Mouse (Mus musculus) testis, postnatal 10 days (tissue): Measurements from ENCODE around the gene Dnajc4.

Experiments used
- DNase-seq: peaks from one replicate; pipeline ENCODE4 v3.0.0; 2021; ENCODE audit warnings: low spot score

The Dnajc4 gene

DNA sequence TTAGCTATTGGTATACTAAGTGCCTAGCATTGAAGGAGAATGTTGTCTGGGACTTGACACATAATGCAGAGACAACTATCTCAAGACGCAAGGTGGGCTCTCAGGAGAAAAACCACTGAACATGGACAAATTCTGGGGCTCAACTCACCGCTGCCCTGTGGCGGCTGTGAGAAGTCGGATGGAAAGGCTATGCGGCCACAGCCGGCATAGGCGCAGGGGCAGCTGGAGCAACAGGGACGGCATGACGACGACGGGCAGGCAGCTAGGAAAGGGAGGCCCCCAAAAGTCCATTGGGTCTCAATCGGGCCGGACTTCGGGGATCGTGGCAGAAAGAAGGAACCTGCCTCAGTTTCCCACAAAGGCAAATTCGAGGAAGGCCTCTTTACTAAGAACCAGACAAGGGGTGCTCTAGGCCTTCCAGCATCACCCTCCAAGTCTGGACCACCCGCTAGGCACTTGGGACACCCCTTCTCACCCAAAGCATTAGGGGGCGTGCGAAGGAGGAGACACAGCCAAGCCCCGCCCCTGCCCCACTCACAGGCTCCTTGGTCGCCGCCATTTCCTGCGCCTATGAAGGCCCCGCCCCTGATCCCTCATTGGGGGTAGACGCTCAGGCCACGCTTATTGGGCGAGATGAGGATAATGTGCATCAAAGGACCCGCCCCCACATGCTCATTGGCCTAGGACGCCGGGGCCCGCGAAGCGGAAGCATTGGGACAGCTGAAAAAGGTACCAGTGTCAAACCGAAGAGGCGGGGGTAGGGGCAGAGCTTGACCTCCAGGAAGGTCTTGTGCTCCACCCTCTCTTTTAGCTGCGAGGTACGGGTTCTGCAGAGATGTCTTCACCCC, at the start of gene Dnajc4:
Gene Dnajc4 (minus strand): TSS at position 562 of the 848 bp plus-strand sequence.
- DNase-seq = peak; percentile 98

DNA sequence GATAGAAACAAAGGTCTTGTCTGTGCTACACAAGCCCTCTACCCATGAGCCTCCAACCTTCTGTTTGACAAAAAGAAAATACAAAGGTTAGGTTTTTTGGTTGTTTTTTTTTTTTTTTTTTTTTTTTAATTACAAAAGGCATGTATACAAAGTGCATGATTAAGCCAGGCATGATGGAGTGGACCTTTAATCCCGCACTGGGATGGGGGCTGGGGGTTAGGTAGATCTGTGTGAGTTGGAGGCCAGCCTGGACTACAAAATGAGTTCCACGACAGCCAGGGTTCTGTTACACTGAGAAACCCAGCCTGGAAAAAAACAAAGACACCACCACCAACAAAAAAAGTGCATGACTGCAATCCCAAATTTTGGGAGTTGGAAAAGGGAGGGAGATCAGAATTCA, 48.8 kb upstream of the Dnajc4 start:
- DNase-seq = no peak

GRCm38 (mm10) chr19:7040637-7041130, 48.3 kb upstream of the Dnajc4 start:
- DNase-seq = no peak

DNA sequence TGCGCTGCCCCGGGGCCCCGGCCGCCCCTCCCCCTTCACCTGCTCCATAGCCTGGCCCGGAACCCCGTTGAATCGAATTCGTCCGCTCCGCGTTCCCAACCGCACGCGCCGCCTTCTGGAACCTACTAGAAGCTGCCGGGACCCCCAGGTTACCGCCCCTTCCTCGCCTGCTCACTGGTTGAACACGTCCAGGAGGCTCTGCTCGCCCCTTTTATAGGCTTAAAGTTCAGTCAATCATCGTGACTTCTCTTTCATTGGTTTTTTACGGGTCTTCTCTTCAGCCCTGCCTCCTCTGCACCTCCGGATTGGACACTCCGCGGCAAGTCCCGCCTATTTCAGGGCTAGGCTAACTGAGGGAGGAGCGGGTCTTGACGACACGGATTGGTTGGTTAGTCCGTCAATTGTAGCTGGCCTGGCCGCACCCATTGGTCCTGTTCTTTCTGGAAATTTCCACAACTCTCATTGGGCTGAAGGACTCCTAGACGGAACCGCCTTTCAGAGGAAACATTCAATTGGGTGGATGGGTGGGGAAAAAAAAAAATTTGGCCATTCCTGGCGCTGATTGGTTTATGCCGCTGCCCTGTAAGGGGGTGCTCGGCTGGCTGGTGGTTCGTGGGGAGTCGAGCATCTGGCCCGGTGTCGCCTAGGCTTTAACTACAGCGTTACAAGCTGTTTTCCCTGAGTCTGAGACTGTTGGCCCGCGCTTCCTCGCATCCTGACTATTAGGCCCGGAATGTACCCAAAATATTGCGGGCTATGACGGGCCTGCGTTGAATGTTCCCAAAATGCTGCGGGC, 47.7 kb upstream of the Dnajc4 start, which contains the start of gene Stip1:
Gene Stip1 (minus strand): TSS at position 127 of the 796 bp plus-strand sequence.
- peak; percentile 98 for DNase-seq

- peak; percentile 77 for DNase-seq
Observed at GRCm38 (mm10) chr19:7039088-7039720, 46.8 kb upstream of the Dnajc4 start.

- no peak for DNase-seq
Observed at GRCm38 (mm10) chr19:7034006-7034405, 41.6 kb upstream of the Dnajc4 start.

GRCm38 (mm10) chr19:7029531-7029930, 37.2 kb upstream of the Dnajc4 start:
- no peak for DNase-seq

DNA sequence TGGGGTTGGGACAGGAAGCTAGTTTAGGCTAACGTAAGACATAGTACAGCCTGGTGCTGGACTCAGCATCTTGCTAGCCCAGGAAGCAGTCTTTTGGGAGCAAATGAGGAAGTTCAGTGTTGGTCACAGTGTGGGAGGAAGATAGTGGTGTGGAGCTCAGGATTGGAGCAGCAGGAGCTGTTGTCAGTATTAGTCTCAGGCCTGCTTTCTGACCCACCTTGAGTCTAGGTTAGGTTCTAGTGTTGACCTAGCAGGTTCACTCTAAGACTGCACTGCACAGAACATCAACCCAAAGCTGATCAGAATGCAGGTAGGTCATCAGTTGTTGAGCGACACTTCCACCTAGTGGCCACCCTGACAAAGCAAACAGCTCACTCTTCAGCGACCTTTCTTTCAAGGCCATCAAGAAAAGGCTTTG, 27.9 kb upstream of the Dnajc4 start:
- peak; percentile 71 for DNase-seq

- DNase-seq = no peak
Observed at GRCm38 (mm10) chr19:7019191-7019590, 26.8 kb upstream of the Dnajc4 start, which contains the start of gene Fermt3. Gene Fermt3 (minus strand): TSS chr19:7019469.

DNA sequence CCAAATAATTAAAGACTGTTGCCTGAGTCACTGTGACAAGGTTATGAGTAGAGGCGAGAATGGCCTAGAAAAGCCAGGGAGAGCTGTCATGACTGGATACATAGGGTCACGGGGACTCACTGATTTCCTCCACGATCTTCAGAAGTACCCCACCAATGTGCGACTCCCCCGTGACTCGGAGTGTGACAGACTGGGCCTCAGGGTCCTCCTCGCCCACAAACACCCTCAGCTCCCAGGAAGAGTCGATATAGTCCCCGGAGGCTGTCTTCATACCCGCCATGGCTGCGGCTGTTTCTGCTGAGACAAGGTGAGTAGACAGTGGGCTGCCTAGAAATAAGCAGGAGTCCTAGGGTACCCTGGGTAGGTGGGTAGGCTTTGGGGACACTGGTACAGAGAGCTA, 26.2 kb upstream of the Dnajc4 start:
- no peak for DNase-seq

DNA sequence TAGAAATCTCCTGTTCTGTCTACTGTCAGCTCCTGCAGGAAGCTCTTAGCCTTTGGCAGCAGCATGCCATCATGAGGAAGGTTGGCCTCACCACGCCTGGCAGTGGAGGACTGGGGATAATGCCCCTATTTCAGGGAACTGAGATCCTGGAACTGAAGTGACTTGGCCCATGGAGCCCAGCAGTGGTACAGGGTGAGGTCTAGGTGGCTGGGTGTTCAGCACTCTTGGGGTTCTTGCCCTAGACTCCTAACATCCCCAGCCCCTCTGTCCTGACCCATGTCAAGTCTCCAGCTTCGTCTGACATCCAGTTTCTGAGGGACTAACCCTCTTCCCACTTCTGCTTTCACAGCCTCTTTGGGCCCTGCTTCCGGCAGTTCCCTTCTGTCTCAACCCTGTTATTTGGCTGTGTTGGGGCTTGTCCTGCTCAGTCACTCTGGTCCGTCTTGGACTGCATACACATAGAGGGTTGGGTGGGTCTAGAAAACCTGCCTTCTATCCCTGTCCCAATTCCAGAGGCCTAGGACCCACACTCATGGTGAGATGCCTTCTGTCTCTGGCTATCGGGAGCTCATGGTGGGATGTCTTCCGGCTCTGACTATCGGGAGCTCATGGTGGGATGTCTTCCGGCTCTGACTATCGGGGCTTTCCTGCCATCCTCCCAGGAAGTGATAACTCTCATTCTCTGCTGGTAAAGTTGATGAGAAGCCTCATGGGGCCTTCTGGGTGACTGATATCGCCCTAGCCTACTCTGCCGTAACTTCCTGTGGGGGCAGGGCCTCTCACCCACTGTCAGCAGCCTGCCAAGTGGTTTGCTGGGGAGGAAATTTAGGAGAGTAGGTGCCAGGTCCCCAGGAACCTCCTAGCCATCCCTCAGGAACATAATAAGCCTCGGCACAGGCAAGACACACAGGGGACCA, 25.4 kb upstream of the Dnajc4 start:
- DNase-seq = no peak

DNA sequence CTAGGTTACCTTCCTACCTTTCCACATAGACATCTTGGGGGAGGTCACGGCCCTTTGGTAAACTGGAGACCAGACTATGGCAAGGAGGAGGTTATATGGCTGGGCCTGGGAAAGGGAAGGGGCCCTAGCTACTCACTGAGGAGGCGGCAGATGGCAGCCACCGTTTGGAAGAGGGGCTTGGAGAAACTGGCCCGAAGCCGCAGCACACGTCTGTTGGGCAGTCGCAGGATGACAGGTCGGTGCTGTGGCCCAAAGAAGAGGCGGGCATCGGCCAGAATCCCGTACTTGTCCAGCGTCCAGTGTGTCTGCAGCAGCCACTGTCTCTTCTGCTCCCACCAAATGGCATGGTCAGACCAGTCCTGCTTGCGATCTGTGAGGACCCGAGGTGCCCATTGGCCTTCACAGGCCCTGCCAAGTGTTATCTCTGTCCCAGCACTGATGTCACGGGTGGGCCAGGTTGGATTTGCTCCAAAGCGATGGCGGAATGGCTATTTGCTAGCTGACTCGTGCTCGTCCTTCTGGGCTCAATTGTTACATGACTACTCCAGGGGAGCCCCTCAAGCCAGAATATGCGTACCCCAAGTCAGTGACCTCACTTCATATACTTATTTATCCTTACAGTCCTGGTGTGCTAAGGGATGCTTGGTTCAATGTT, 22.2 kb upstream of the Dnajc4 start:
- DNase-seq = no peak

GRCm38 (mm10) chr19:7013984-7014383, 21.6 kb upstream of the Dnajc4 start:
- DNase-seq = no peak

- DNase-seq = no peak
Observed at GRCm38 (mm10) chr19:7012426-7012825, 20.1 kb upstream of the Dnajc4 start.

- no peak for DNase-seq
Observed at GRCm38 (mm10) chr19:7006892-7007593, 14.7 kb upstream of the Dnajc4 start.

DNA sequence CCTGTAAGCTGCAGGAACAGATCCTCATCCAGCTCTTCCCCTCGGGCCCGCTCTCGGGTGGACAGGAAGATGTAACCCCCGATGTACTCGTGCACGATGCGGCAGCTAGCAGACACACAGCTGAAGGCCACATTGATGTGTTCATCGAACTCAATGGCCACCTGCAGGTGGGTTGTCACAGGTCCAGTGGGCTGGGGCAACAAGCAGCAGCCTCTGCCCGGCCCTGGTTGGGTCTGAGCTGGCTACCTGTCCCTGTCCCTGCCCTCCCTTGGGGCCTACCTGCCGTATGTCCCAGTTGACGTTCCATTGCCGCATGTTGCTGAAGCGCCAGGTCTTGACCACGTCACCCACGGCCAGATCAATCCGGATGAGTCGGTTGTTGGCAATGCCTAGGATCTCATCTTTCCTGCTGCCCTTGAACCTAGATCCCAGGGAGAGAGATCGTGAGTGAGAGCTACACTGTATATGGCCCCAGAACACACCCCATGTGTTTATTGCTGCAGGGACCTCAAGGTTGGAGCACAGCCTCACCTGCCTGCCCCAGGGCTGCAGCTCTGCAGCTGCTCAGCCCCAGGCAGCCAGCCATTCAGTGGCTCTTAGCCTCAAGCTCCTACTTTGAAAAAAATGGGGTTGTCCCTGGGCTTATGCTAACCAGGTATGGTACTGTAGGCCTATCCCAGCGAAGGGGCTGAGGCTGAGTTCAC, 7.1 kb upstream of the Dnajc4 start:
- DNase-seq = no peak

GRCm38 (mm10) chr19:6997721-6998290, 5.4 kb upstream of the Dnajc4 start:
- peak; percentile 39 for DNase-seq

DNA sequence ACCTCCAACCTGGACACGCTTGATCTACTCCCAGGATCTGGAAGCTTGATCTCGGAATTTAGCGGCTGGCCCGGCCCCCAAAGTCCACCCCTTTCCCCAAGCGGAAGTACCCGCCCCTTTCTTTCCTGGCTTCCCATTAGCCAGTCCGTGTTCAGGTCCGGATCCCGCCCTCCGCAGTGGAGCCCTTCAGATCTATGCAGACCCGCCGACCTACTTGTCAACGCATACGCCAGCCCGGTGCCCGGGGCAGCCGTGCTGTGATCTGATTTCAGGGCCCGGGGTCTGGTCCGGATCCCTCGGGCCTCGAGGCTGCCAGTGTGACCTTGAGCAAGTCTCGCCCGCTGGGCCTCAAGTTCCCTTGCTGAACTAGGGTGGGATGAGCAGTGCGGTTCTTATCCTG, 3.6 kb upstream of the Dnajc4 start, which contains the start of the genes Nudt22 and Trpt1:
Gene Nudt22 (minus strand): TSS at position 112 of the 400 bp plus-strand sequence.
Gene Trpt1 (plus strand): TSS at position 126 of the 400 bp plus-strand sequence.
- peak; percentile 85 for DNase-seq
